Mouse (Mus musculus): ENCODE results near the gene Ttc28.

DNA sequence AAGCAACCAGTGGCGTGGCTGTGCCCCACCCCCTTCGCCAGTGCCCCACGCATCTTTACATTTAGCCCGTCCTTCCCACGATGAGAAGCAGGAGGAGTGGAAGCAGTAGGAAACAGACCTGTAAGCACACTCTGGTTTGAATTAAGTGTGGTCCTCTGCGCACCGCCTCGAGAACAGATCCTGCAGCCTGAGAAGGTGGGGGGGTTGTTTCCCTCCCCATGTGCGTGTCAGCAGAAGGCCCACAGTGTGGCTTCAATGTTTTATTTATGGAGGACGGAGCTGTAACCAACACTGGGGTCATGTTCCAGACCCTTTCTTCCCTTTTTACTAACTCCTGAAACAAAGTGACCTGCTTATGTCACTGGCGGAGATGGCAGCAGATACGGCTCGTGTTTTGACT, 258.1 kb downstream of the Ttc28 start:
- TF ChIP-seq CHD2 (IDR thresholded peaks at IDR 0.05; ENCODE audit: low read depth, low read length) (no peak), HCFC1 (IDR thresholded peaks at IDR 0.05; ENCODE audit: borderline replicate concordance, insufficient read depth, low read length) (no peak), ZNF384 (IDR thresholded peaks at IDR 0.05; ENCODE audit: low read depth, low read length) (no peak), ZC3H11A (IDR thresholded peaks at IDR 0.05; ENCODE audit: borderline replicate concordance, low read depth, low read length) (no peak), MAFK (IDR thresholded peaks at IDR 0.05; ENCODE audit: insufficient read depth, low read depth, low read length) (no peak)
